Mouse (Mus musculus) brain, embryonic 14.5 days (tissue): ENCODE data around the gene Memo1. TPM values are rescaled to one million over a fixed set of nuclear protein-coding genes. Genes with fewer than 3 reads are reported as not detected.

ENCODE experiments used
- DNase-seq: peaks from one replicate; pipeline ENCODE4 v3.0.0-alpha.2; 2011; ENCODE audit warnings: low read depth
- CTCF ChIP-seq: fragments of 200-500 bp; IDR thresholded peaks from 2 replicates; pipeline ENCODE4 v1.5.1; 2012; ENCODE audit warnings: inconsistent platforms, mild to moderate bottlenecking, moderate library complexity, borderline replicate concordance; ENCODE audit not compliant: insufficient read depth, insufficient read length; ENCODE audit errors: extremely low read depth
- POLR2A ChIP-seq: fragments of 200-500 bp; IDR thresholded peaks from 2 replicates; pipeline ENCODE4 v1.6.1; 2012; ENCODE audit warnings: mild to moderate bottlenecking, inconsistent platforms, borderline replicate concordance; ENCODE audit not compliant: poor library complexity, insufficient read depth, insufficient read length, severe bottlenecking; ENCODE audit errors: extremely low read depth
- polyA plus RNA-seq: library from polyadenylated mRNA; depleted of rRNA; stranded (reverse); fragments of >200 nt; gene quantifications from 2 replicates; pipeline ENCODE4 v1.2.3, GENCODE M21; 2012

The Memo1 gene
- polyA plus RNA-seq, 1 experiment: 67.6 TPM

GRCm38 (mm10) chr17:74291640-74292361, 3.5 kb downstream of the Memo1 start:
- no peak for DNase-seq
- TF ChIP-seq POLR2A (no peak), CTCF (no peak)

GRCm38 (mm10) chr17:74290869-74291268, 4.5 kb downstream of the Memo1 start:
- no peak for DNase-seq
- TF ChIP-seq CTCF (no peak), POLR2A (no peak)

- DNase-seq: no peak
- no peak for TF ChIP-seq POLR2A
- no peak for TF ChIP-seq CTCF
These were observed 5.1 kb downstream of the Memo1 start for GRCm38 (mm10) chr17:74290198-74290597.

GRCm38 (mm10) chr17:74288626-74289025, 6.7 kb downstream of the Memo1 start:
- no peak for DNase-seq
- TF ChIP-seq CTCF: no peak
- TF ChIP-seq POLR2A: no peak

- TF ChIP-seq POLR2A (no peak), CTCF (no peak)
- no peak for DNase-seq
These were observed 9.1 kb downstream of the Memo1 start for GRCm38 (mm10) chr17:74286140-74286730.

- DNase-seq: no peak
- no peak for TF ChIP-seq CTCF
- no peak for TF ChIP-seq POLR2A
These were observed 9.6 kb downstream of the Memo1 start for GRCm38 (mm10) chr17:74285730-74286129.

GRCm38 (mm10) chr17:74284397-74285115, 10.8 kb downstream of the Memo1 start:
- TF ChIP-seq POLR2A (no peak), CTCF (no peak)
- DNase-seq: no peak

GRCm38 (mm10) chr17:74282024-74282423, 13.3 kb downstream of the Memo1 start:
- no peak for TF ChIP-seq POLR2A
- no peak for TF ChIP-seq CTCF
- no peak for DNase-seq

- DNase-seq: no peak
- no peak for TF ChIP-seq POLR2A
- TF ChIP-seq CTCF: no peak
These were observed 16.1 kb downstream of the Memo1 start for GRCm38 (mm10) chr17:74278966-74279869.

- no peak for DNase-seq
- TF ChIP-seq POLR2A: no peak
- no peak for TF ChIP-seq CTCF
These were observed 20.9 kb downstream of the Memo1 start for GRCm38 (mm10) chr17:74274471-74274870.

GRCm38 (mm10) chr17:74272683-74273205, 22.6 kb downstream of the Memo1 start:
- no peak for TF ChIP-seq CTCF
- no peak for TF ChIP-seq POLR2A
- no peak for DNase-seq
